Mouse (Mus musculus) c-Kit-positive CD71-positive TER-119-negative erythroid progenitor cells, embryonic 14.5 days (primary cell): ENCODE measurements around the gene Hcn4.

Experiments used
- DNase-seq: peaks from one replicate; pipeline ENCODE4 v3.0.0-alpha.2; 2013; ENCODE audit warnings: low read depth

Gene Hcn4

DNA sequence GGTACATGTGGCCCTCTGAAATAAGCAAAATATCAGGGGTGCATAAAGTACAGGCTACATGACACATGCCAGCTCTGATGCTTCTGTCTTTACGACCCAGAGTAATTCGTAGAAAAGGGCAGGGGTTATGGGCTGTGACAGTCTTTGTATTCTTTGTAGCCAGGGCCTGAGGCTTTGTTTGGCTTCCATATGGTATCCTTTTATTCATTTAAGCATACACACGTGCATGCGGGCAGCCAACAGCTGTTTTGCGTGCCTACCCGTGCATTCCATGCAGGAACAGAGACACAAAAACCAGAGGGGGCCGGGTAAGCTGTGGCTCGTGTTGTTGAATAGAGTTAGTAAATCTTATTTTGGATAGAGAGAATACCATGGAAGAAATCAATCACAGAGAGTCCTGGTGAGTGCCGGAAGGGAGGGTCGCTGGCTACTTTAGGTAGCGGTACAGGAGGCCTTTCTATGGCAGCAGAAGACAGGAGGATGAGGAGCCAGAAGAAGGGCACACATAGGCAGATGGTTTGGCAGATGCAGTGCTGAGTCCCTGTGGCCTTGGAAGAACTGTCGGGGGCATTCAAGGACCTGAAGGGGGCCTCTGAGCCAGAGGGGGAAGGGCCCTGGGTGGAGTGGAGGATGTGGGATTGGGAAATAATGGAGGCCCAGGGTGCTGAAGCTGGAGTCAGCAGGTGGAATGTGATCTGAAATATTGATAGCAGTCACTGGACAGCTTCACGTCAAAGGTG is 26.5 kb downstream of the Hcn4 start:
- no peak for DNase-seq

DNA sequence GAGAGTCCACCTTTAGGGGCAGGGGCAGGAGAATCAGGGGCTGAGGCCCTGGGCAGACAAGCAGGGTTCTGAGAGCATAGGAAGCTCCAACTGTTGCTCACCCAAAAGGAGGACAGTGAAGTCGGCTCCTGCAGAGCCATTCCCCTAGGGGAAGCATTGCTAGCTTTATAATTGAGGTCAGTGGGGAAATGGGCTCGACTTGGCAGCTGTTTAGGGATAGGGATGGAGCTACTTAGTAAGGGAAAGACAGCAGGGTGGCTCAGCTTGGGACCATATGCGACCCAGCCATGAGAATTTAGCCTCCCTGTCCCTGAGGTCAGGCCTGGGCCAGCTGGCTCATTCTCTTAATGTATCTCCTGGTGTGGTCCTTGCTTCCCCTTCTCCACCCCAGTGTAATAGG is 31.7 kb downstream of the Hcn4 start:
- no peak for DNase-seq

DNA sequence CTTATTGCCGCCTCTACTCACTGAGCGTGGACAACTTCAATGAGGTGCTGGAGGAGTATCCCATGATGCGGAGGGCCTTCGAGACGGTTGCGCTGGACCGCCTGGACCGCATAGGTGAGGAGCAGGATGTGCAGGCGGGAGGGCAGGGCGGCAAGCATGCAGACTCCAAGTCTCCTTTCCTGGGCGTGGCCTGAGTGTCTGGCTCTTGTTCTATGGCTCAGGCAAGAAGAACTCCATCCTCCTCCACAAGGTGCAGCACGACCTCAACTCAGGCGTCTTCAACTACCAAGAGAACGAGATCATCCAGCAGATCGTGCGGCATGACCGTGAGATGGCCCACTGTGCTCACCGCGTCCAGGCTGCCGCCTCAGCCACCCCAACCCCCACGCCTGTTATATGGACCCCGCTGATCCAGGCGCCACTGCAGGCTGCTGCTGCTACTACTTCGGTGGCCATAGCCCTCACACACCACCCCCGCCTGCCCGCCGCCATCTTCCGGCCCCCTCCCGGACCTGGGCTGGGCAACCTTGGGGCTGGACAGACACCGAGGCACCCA is 35.9 kb downstream of the Hcn4 start:
- DNase-seq: no peak

DNA sequence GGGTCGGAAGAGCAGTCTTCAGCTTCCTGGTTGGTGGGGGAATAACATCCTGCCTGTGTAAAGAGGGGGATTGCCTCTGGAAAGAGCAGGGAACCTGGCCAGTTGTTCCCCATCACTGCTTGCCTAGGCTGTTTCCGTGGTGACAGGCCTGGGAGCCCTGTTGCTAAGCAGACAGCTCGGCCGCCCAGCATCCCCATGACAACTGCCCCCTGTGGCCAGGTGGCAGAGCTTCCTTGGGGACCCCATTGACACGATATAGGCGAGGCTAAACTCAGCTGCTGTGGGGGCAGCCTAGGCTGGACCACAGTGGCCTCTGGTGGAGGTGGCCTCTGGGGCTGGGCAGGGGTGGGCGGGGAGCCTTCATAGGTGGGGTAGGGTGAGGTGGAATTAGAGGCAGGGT is 40.6 kb downstream of the Hcn4 start:
- no peak for DNase-seq

DNA sequence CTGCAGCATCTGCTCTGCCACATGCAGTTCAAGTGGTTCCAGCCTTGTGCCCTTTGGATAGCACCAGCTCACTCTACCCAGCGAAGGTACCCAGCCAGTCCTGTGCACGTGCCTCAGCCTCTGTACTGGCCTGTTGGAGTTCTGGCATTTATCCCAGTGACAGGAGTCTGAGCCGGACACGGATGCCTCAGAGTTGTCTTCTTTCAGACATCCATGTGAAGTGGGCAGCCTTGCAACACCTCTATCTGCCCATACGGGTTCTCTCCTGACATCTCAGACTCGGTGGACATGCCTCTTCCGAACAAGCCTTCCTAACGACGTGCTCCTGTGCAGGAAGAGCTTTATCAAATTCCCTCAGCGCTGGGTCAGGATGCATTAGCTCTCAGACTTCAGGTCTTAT is 47.9 kb downstream of the Hcn4 start:
- DNase-seq: no peak

DNA sequence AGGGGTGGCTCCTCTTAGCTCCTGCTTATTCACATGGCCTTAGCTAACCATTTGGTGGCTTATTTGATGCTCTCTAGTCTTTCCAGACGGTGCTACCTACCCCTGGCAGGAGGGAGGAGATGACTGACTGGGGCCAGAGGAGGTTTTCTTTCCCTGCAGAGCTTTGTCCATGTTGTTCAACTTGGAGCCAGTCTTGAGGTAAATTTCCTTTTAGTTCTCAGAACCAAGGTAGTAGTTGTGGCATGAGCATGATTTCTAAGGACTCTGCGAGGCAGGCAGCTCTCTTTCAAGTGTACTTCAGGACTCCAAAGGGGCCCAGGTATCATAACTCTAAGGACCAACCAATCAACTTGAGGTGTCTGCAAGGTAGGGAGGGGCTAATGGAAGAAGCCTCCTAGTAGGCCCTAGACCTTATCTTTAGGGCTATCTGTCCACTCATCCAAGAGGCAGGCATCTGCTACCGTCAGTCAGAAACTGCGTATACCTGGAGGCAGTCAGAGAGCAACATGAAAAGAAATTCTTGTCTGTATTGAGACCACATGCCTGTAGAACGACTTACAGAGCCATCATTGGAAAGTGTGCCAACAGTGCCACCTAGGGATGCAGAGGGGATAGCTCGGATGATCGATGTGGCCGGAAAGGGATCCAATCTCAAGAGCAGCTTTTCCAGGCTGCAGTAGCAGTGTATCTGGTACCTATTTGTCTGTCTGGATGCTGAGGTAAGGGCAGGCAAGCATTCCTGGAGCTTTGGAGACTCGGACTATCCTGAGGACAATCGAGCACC is 50.5 kb downstream of the Hcn4 start:
- peak; percentile 32 for DNase-seq

DNA sequence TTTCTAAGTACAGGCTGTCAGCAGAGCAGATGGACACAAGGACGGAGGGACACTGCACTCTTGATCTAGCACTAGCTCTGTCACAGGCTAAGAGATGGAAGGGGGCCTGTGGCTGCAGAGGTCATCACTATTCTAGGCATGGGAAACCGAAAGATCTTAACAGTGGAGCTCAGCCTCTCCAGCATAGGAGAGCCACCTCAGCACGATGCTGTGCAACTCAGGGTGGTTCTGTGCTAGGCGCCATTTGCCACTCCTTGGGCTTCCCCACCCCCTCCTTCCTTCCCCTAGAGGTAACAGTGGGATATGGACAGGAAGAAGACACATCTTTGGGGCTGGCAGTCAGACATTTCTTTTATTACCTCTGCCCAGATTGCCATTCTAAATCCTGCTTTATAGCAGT is 51.1 kb downstream of the Hcn4 start:
- DNase-seq: no peak

DNA sequence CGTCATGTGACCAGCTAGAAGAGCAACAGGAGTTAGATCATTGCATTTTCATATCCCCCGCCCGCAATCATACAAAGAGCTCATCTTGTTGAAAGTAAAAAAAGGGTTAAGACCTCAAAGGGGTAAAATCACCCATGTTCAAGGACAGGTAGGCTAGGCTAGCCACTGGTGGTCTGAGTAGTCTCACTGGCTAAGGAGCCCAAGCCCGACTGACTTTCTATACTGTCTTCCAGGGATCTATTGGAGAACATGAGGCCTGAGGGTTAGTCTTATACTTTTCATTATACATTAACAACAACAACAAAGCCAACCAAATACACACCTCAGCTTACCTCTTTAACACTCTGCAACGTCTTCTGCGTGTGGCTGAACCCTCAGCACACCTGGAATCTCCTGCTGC is 52.2 kb downstream of the Hcn4 start:
- DNase-seq: no peak

DNA sequence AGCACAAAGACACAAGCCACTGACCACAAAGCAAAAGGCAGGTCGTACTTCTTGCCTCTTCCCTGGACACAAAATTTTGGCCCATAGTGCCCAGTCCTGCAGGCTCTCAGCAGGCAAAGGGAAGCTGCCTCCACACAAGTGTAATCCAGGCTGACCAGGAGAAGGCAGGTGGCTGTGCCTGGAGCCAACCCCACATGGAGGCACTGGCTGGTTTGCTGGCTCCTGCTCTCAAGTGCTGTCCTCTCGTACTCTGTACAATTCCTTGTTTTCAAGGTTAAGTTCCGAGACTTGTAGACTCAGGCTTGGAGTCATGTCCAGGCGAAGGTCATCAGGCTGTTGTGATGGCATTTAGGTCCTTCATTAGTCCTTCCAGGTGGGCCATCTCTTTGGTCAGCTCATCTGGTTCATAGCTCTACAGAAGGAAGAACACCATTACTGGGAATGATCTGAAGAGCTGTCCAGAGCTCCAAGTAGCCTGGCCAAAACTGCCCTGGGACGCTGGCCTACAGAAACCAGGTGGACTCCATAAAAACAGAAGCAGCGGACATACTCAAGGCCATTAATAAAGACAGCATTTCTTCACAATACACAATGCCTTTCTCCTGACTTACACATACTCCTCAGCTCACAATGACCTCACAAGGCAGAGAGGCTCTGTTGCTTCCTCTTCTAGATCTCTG is 53.9 kb downstream of the Hcn4 start:
- DNase-seq: no peak

DNA sequence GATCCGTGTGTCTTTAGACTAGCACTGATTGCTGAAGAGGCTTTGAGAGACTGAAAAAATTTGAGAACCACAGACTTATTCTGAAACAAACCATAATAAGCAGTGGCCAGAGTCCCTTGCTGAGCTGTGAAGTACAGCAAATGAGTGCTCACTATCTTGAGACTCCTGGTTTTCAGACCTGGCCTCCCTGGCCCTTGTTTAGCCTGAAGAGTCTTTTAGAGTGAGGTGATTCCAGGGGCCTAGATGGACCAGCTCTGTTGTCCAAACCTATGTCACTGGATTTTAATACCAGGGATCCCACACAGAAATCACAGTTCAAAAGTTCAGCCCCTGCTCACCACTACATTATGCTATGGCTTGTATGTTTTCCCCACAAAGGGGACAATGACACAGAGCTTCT is 56.6 kb downstream of the Hcn4 start:
- DNase-seq: no peak

DNA sequence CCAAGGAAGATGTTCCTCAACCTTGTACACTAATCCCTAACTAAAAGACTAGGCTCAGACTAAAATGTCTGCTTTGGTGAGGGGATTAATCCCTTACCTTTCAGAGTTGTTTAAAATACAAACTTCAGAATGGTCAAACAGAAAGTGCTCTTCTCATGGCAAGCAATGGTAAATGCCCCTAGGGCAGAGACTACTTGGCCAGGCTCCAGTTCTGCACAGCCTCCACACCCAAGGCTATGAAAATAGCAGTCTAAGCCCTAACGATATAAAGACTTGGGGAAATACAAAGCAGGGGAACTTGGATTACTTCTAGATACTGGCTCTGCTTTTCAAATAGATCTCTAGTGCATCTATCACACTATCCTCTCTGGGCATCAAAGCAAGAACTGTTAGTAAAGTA is 59.5 kb downstream of the Hcn4 start:
- no peak for DNase-seq

DNA sequence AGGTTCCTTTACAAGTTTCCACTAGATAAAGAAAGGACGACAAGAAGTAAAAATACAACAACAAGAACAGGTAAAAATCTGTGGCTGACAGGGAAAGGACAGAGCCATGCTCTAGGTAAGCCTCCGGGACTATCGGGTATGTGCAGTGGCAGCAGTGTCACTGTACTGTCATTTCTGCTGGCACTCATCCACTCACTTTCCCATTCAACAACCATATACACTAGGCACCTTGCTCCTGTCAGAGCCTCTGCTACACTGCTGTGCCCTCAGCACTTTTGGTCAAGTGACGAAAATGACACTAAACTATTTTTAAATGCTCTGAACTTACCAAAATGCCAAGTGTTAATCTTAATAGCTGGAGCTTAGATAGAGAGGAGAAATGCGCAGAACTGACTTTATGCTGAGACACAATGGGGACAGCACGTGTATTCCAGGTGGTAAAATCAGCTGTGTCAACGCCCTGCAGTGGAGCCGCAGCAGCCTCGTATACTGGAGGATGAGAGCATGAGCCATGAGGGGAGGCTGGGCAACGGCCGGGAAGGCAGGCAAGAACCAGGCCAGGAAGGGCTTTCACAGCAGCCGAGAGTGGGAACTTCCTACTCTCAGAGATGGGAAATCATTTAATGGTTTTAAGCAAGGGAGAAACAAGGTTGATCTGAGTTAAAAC is 66.7 kb downstream of the Hcn4 start:
- DNase-seq: no peak

DNA sequence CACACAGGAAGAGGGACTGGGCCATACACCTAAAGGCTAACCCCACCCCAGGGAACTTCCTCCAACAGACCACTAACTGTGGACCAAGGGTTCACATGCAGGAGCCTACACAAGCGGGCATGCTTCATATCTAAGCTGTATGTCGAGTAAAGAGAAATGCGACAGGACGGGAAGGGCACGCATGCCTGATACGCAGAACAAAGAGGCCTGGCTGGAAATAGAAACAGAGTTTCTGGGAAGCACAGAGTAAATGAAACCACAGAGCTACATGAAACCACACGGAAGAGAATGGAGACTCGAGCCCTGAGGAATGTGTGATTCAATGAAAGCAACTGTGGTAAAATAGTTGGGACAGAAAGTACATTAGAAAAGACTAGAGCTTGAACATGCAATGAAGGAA is 67.7 kb downstream of the Hcn4 start:
- no peak for DNase-seq

DNA sequence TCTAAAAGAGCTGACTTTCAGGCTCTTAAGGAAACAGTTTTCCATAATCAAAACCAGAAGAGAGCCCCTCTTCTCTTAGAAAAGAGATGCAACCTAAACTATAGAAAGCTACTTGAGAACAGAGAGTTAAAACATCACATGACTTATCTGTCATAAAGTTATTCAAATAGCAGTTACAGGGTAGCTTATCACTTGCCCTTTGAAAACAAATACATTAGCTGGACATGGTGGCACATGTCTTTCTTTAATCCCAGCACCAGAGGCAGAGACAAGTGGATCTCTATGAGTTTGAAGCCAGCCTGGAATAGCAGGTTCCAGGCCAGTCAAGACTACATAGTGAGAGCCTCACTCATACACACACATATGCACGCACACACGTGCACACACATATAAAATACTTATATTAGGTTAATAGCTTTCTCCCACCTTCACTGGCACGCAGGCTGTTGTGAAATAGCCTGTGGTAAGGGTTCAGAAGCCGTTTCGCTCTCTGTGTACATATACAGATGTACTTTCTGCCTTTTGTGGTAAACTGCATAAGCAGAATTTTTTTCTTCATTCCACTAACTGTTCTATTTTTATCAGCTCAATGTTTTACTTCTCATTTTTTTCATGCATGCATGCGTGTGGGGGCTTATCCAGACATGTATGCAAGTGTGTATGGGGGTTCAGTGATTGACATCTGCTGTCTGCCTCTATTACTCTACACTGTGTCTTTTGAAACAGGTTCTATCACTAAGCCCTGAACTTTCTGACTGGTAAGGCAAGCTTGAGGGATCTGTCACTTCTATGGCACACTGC is 68.8 kb downstream of the Hcn4 start:
- DNase-seq: no peak

DNA sequence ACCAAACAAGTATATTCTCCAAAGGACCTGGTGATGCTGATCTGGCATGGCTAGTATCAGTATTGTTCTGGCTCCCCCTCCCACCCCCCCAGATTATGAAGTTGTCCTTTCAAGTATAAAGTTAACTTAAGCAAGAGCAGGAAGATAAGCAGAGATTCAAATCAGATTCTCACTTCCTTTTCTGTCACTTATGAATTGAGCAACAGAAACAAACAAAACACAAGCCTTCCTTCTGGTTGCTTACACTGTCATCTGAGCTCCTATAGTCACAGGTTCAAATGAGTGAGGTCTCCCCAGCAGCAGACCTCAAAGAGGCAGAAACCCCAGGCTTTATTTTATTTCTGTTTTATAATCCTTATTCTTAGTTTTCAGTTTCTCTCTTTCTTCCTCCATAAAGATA is 76.4 kb downstream of the Hcn4 start:
- DNase-seq: no peak

DNA sequence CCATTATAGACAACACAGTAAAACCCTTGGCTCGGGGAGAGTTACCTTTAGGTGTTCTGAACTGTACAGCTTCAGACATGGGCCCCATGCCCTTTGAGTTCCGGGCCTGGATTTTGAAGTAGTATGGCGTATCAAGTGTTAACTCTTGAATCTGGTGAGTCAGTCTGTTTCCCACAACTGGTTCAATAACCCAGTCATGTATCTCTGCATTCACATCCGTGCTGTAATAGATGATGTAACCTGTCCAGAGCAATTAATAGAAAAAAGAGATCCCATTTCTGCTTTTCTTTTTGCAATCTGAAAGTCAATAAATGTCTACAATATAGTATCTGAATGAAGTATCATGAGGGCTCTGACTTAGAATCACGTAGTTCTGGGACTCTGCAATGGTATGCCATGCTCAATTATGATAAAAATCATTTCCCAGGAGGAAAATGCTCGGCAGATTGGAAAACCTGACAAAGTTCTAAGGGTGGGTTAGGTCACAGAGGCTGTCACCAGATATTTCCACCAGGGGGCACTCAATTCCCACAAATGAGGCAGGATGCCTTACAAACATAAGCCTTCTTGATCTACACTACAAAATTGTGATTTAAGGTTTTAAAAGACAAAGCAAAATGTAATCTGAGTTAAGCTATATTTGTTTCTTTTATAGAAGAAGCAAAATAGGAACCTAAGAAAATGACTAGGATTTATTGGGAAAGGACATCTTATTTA is 79.8 kb downstream of the Hcn4 start:
- DNase-seq: peak; percentile 23
